Mouse (Mus musculus) embryonic facial prominence, embryonic 10.5 days (tissue): Measurements from ENCODE around the gene Prim2. TPM values are rescaled to one million over a fixed set of nuclear protein-coding genes. Genes with fewer than 3 reads are reported as not detected.

Experiments
- DNase-seq: peaks from one replicate; pipeline ENCODE4 v3.0.0-alpha.2; 2017; ENCODE audit warnings: low spot score
- H3K27ac ChIP-seq: fragments of 300-500 bp; sonication (generic); replicated peaks from 2 replicates; pipeline ENCODE4 v1.5.1; 2016; ENCODE audit warnings: mild to moderate bottlenecking
- H3K27me3 ChIP-seq: fragments of 300-500 bp; sonication (generic); replicated peaks from 2 replicates; pipeline ENCODE4 v1.6.1; 2016; ENCODE audit warnings: low read depth, mild to moderate bottlenecking; ENCODE audit not compliant: poor library complexity, severe bottlenecking
- H3K36me3 ChIP-seq: fragments of 300-500 bp; sonication (generic); replicated peaks from 2 replicates; pipeline ENCODE4 v1.6.1; 2016; ENCODE audit warnings: mild to moderate bottlenecking, moderate library complexity
- H3K4me1 ChIP-seq: fragments of 300-500 bp; sonication (generic); 2 replicates; pipeline ENCODE4 v1.6.1; 2016
- H3K4me3 ChIP-seq: fragments of 300-500 bp; sonication (generic); 2 replicates; pipeline ENCODE4 v1.5.1; 2016; ENCODE audit warnings: mild to moderate bottlenecking, moderate library complexity
- H3K9me3 ChIP-seq: fragments of 300-500 bp; sonication (generic); 2 replicates; pipeline ENCODE4 v1.6.1; 2016; ENCODE audit warnings: mild to moderate bottlenecking
- whole genome bisulfite sequencing: fragments of 180-500 bp; shearing (Covaris S2); methylation state at CpG from one replicate; pipeline ENCODE4 v1.1.7; 2016; 5-methylcytosine and 5-hydroxymethylcytosine counted together
- polyA plus RNA-seq: library from polyadenylated mRNA; unstranded; fragments of >200 nt; fragmentation: Nextera tagmentation; extraction: Ambion mirVana; gene quantifications from 2 replicates; pipeline ENCODE4 v1.2.1, GENCODE M21; 2016

Prim2 gene
- polyA plus RNA-seq, result 54.6 and 55.5 TPM in 2 replicates

DNA sequence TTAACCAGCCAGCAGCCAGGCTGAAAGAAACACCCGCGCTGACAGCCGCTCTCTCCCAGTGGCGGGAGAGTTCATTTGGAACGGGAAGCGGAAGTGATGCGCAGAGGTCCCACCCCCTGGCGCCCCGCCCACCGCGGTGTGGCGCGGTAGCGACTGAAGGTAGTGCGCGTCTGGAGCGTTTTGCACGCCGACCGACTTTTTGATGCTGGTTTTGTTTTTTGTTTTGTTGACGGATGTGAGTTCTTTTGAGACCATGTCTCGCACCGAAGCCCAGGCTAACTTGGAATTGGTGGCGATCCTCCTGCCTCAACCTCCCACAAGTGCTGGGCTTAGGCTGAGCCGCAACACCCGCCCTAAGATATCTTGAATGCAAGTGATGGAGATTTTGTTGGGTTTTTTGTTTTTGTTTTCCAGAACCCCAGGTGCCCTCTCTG, at the start of gene Prim2:
Prim2 (minus strand) TSS at position 88 of the 434 bp plus-strand sequence.
- peaks cover 12% of the 10 kb centered on the region for H3K4me1 ChIP-seq
- peaks cover 33% of the 10 kb centered on the region for H3K36me3 ChIP-seq
- peak within 1 kb of the TSS; percentile 87 for H3K4me3 ChIP-seq
- no peaks in the 10 kb centered on the region for H3K9me3 ChIP-seq
- peak; percentile 92 for DNase-seq
- peak within 1 kb of the TSS; percentile 87 for H3K27ac ChIP-seq
- H3K27me3 ChIP-seq, result no peaks in the 10 kb centered on the region
- under 1% methylated on average over 26 of the region's 26 CpGs for WGBS

DNA sequence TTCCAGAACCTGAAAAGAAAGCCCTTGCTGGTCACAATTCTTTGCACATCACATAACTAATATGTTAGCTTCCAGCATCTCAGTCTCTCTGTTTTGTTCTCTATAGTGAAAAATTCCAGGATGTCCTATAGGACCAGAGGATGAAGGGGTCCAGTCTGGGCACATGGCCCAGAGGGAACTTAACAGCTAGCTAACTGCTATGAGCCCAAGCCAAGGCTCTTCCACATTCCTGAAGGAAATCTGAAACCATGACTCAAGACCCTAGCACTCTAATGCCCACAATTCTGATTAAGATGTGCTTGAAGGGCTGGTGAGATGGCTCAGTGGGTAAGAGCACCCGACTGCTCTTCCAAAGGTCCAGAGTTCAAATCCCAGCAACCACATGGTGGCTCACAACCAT, 48.0 kb upstream of the Prim2 start:
- peaks cover 12% of the 10 kb centered on the region for H3K36me3 ChIP-seq
- H3K9me3 ChIP-seq, result no peaks in the 10 kb centered on the region
- WGBS, result 82% methylated on average over 1 of the region's 1 CpGs
- no peak overlapping the region for H3K4me3 ChIP-seq
- no peak overlapping the region for H3K27ac ChIP-seq
- no peak for DNase-seq
- H3K4me1 ChIP-seq, result peaks cover 25% of the 10 kb centered on the region
- no peaks in the 10 kb centered on the region for H3K27me3 ChIP-seq

DNA sequence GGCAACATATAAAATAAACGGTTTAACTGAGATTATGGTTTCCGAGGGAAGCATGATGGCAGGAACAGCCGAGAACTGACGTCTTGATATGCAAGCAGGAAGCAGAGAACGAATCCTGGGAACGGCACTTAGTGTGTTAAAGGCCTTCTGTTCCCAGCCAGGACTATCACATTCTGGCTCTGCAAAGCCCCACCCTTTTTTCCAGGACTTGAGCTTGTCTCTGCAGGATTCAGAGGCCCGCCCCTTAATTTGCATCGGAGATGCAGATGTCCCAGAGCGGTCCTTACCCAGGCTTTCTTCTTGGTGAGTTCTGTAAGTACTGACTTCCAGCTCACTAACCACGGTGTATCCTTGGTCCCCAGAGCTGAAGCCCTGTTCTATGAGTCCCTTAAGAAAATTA, 45.2 kb upstream of the Prim2 start:
- 6% methylated on average over 10 of the region's 10 CpGs for WGBS
- 0 out of 2 replicates have a peak overlapping the region, but pooled peaks have one; percentile 21 for H3K4me3 ChIP-seq
- H3K36me3 ChIP-seq, result no peaks in the 10 kb centered on the region
- peak; percentile 50 for DNase-seq
- peaks cover 12% of the 10 kb centered on the region for H3K4me1 ChIP-seq
- H3K27ac ChIP-seq, result no peak overlapping the region
- H3K27me3 ChIP-seq, result no peaks in the 10 kb centered on the region
- H3K9me3 ChIP-seq, result no peaks in the 10 kb centered on the region

DNA sequence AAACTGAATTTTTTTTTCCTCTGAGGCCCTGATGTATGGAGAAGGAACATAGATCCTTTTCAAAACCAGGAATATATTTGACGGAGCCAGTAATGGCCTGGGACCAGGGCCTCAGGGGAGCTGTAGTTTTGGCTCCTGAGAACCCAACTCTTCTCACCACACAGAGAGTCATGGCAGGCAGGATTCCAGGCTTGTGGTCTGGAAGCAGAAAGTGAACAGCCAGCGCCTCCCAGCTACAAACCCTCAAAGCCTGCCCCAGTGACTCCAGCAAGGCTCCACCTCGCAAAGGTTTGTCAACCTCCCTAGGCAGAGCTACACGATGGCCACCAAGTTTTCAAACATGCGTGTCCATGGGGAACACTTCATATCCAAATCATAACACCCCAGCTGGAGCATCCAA, 42.4 kb upstream of the Prim2 start:
- H3K27me3 ChIP-seq, result no peaks in the 10 kb centered on the region
- no peak for DNase-seq
- H3K27ac ChIP-seq, result no peak overlapping the region
- no peaks in the 10 kb centered on the region for H3K36me3 ChIP-seq
- 89% methylated on average over 5 of the region's 5 CpGs for WGBS
- no peak overlapping the region for H3K4me3 ChIP-seq
- peaks cover 7% of the 10 kb centered on the region for H3K4me1 ChIP-seq
- no peaks in the 10 kb centered on the region for H3K9me3 ChIP-seq

DNA sequence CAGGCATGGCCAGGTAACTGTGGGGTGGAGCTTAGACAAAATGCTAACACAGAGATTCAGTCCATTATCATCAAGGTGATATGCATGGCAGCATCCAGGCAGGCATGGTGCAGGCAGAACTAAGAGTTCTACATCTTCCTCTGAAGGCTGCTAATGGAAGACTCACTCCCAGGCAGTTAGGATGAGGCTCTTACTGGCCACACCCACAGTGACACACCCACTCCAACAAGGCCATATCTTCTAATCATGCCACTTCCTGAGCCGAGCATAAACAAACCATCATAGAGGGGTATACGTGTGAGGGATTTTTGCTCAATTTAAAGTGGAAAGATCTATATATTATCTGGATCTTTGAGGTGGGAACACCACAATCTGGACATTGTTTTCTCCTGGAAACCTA, 40.0 kb upstream of the Prim2 start:
- H3K27ac ChIP-seq, result no peak overlapping the region
- H3K4me1 ChIP-seq, result peaks cover 4% of the 10 kb centered on the region
- H3K27me3 ChIP-seq, result no peaks in the 10 kb centered on the region
- H3K4me3 ChIP-seq, result no peak overlapping the region
- no peaks in the 10 kb centered on the region for H3K36me3 ChIP-seq
- DNase-seq, result no peak
- H3K9me3 ChIP-seq, result no peaks in the 10 kb centered on the region
- WGBS, result 80% methylated on average over 2 of the region's 2 CpGs

DNA sequence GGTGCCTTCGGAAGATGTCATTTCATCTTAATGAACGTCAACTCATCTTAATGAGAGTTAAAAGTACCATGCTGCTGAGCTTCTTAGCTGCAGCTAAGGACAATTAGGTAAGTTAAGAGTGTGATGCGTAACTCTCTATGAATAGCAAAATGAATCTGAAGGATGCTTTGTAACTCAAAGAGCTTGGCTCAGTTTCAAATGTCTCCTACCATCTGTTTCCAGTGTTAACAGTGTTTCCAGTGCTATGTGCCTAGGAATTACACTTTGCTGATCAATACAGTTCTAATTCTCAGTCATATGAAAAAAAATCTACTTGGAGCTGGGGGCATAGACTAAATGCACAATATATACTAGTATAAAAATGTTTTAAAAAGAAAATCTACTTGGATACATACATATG, 31.6 kb upstream of the Prim2 start:
- Histone ChIP-seq H3K36me3 (no peaks in the 10 kb centered on the region), H3K27ac (no peak overlapping the region), H3K4me1 (no peaks in the 10 kb centered on the region), H3K27me3 (no peaks in the 10 kb centered on the region), H3K9me3 (no peaks in the 10 kb centered on the region), H3K4me3 (no peak overlapping the region)
- 93% methylated on average over 3 of the region's 3 CpGs for WGBS
- DNase-seq, result no peak

DNA sequence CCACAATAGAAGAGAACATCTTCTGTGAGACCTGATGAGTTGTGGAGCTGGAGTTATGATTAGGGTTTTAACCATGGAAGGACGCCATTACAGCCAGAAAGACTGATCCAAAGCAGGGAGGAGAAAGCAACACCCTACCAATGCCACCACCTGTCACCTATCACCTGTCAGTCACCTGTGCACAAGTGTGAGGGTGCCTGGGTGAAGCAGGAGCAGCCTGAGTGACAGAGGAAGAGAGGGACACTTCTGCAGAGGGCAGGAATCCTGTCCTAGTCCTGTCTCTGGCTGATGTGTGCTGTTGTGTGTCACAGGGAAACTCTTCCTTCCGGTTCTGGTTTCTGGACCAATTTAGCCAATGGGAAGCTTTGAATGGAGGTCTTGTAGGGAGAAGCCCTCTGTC, 26.4 kb upstream of the Prim2 start:
- no peaks in the 10 kb centered on the region for H3K9me3 ChIP-seq
- 79% methylated on average over 2 of the region's 2 CpGs for WGBS
- DNase-seq, result no peak
- no peaks in the 10 kb centered on the region for H3K4me1 ChIP-seq
- no peaks in the 10 kb centered on the region for H3K27me3 ChIP-seq
- no peak overlapping the region for H3K4me3 ChIP-seq
- no peak overlapping the region for H3K27ac ChIP-seq
- H3K36me3 ChIP-seq, result no peaks in the 10 kb centered on the region

DNA sequence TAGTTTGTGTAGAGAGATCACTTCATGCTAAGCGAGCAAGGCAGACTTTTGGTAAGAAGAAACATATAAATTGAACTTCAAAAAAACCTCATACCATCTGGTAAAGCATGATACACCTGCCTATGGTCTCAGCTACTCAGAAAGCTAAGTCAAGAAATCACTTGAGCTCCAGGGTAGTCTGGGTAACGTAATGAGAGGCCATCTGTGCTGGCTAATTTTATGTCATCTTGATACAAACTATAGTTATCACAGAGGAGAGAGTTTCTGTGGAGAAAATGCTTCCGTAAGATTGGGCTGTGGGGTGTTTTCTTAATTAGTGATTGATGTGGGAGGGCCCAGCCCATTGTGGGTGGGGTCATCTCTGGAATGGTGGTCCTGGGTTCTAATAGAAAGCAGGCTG, 24.3 kb upstream of the Prim2 start:
- no peaks in the 10 kb centered on the region for H3K27me3 ChIP-seq
- 86% methylated on average over 3 of the region's 3 CpGs for WGBS
- no peak overlapping the region for H3K4me3 ChIP-seq
- no peaks in the 10 kb centered on the region for H3K4me1 ChIP-seq
- H3K27ac ChIP-seq, result no peak overlapping the region
- no peaks in the 10 kb centered on the region for H3K9me3 ChIP-seq
- no peak for DNase-seq
- no peaks in the 10 kb centered on the region for H3K36me3 ChIP-seq

DNA sequence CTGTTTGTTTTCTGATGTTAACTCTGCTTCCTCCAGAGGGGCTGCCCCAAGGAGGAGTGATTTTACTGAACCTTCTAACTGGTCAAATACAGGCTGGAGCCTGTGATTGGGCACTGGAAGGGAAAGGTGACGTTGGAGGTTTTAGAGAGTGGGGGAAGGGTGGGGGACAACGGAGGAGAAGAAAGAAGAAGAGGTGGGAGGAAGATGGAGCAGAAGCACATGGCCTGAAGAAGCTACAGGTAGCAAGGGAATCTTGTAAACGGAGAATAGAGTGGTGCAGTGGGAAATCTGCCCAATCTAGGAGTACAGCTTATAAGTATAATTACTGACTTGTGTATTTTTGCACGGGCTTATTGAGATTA, 20.5 kb upstream of the Prim2 start:
- H3K36me3 ChIP-seq, result no peaks in the 10 kb centered on the region
- 48% methylated on average over 4 of the region's 4 CpGs for WGBS

DNA sequence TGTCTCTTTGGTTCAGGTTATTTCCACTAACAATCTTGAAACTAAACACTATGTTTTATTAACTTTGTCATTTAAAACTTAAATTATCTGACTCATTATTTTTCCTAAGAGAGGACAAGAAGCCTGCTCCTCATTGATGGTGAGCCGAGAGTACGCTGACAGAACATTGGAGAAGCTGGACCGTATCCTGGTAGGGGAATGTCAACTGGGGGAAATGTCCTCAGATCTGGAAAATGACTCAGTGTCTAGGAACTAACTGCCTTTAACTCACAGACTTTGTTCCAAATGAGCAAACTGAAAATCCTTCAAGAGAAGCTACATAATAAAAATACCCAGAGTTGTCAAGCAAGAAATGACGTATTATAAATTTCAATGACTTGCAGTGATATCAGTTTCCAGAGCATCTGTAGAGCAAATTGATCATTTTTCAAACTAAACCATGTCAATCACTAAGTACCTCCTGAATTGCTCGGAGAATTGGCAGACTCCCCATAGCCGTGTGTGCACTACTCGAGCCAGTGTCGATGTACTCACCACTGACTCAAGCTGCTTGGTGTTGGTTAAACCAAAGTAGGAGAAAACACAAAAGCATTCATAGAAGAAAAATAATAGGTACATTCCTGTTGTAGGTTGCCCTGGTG, 20.0 kb upstream of the Prim2 start:
- Histone ChIP-seq H3K4me1 (no peaks in the 10 kb centered on the region), H3K9me3 (no peaks in the 10 kb centered on the region), H3K27me3 (no peaks in the 10 kb centered on the region), H3K4me3 (no peak overlapping the region), H3K36me3 (no peaks in the 10 kb centered on the region), H3K27ac (no peak overlapping the region)
- DNase-seq, result no peak
- 91% methylated on average over 8 of the region's 8 CpGs for WGBS

More for the DNA sequence above, 20.5 kb upstream of the Prim2 start:
- Histone ChIP-seq H3K4me3 (no peak overlapping the region), H3K4me1 (no peaks in the 10 kb centered on the region), H3K27me3 (no peaks in the 10 kb centered on the region), H3K9me3 (no peaks in the 10 kb centered on the region), H3K27ac (no peak overlapping the region)
- DNase-seq, result no peak

DNA sequence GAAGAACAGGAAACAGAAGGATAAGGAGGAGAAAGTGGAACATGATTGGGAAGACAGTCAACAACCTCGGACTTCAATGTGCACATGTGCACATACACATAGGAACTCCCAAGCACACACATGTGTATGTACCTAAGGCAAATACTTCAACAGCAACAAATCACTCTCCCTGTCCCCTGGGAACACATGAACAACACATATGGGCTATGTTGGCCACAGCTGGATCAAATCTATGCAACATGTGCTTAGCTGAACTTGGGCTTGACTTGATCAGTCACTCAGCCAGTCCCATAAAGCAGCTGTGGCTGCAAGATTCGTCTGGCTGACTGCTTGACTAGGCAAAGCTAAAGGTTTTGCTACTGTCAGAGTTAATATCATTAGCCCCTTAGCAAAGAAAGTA, 19.2 kb upstream of the Prim2 start:
- H3K9me3 ChIP-seq, result no peaks in the 10 kb centered on the region
- peak; percentile 12 for DNase-seq
- 63% methylated on average over 2 of the region's 2 CpGs for WGBS
- no peak overlapping the region for H3K4me3 ChIP-seq
- no peaks in the 10 kb centered on the region for H3K4me1 ChIP-seq
- H3K27me3 ChIP-seq, result no peaks in the 10 kb centered on the region
- no peaks in the 10 kb centered on the region for H3K36me3 ChIP-seq
- H3K27ac ChIP-seq, result no peak overlapping the region

DNA sequence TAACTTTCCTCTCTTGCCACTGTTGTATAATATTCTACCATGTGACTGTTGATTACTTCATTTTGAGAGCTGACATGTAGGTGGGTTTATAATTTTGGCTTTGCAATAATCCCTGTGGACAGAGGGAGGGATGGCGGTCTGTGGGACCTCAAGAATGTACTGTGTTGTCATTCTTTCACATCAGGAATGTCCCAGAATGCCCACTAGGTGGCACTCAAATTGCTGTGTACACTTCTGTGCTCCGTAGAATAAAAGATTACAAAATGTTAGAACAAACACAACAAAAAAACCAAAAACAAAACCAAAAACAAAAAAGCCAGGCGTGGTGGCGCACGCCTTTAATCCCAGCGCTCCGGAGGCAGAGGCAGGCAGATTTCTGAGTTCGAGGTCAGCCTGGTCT, 14.9 kb upstream of the Prim2 start:
- Histone ChIP-seq H3K9me3 (no peaks in the 10 kb centered on the region), H3K4me3 (no peak overlapping the region), H3K36me3 (no peaks in the 10 kb centered on the region), H3K27ac (no peak overlapping the region), H3K27me3 (no peaks in the 10 kb centered on the region), H3K4me1 (no peaks in the 10 kb centered on the region)
- WGBS, result 74% methylated on average over 8 of the region's 8 CpGs
- peak; percentile 16 for DNase-seq

DNA sequence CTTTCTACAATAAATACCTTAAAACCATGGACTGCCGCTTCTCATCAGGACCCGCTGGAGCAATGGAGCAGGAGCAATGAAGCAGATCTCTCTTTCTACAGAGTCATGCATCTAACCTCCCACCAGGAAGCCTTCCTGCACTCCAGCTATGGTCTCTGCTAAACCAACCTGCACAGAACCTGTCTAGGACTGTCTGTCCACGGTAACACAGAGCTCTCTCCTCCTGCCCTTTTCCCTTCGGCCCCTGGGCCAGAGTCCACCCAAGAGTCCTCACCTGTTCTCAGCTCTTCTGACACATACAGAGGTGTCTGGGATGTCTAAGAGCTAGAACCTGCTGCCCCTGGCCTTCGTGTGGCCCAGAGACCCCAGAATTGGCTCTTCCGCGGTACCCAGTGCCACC, 11.3 kb upstream of the Prim2 start:
- Histone ChIP-seq H3K27ac (no peak overlapping the region), H3K36me3 (no peaks in the 10 kb centered on the region), H3K9me3 (no peaks in the 10 kb centered on the region), H3K4me3 (no peak overlapping the region), H3K4me1 (no peaks in the 10 kb centered on the region), H3K27me3 (no peaks in the 10 kb centered on the region)
- 88% methylated on average over 7 of the region's 7 CpGs for WGBS
- DNase-seq, result no peak
